Mouse (Mus musculus) ES-Bruce4 (cell line): ENCODE results near the gene Chchd3. TPM values are rescaled to one million over a fixed set of nuclear protein-coding genes. Genes with fewer than 3 reads are reported as not detected.

Experiments
- H3K27ac ChIP-seq: 2 replicates; pipeline ENCODE4 v1.5.1; 2012; ENCODE audit warnings: low read length, inconsistent platforms; ENCODE audit not compliant: insufficient read depth
- H3K27me3 ChIP-seq: 2 replicates; pipeline ENCODE4 v1.6.1; 2012; ENCODE audit warnings: mild to moderate bottlenecking, low read length, inconsistent platforms; ENCODE audit not compliant: control insufficient read depth, poor library complexity, insufficient read depth, severe bottlenecking
- H3K36me3 ChIP-seq: 2 replicates; pipeline ENCODE4 v1.6.1; 2012; ENCODE audit warnings: inconsistent platforms, mild to moderate bottlenecking, low read length, moderate library complexity; ENCODE audit not compliant: control insufficient read depth, poor library complexity, insufficient read depth, severe bottlenecking
- H3K4me1 ChIP-seq: one replicate; pipeline ENCODE4 v1.8.1; 2011; ENCODE audit warnings: low read length; ENCODE audit not compliant: control insufficient read depth, insufficient read depth
- H3K4me3 ChIP-seq: 2 replicates; pipeline ENCODE4 v1.5.1; 2011; ENCODE audit warnings: low read depth, mild to moderate bottlenecking, low read length
- H3K9ac ChIP-seq: 2 replicates; pipeline ENCODE4 v1.6.1; 2012; ENCODE audit warnings: low read depth, mild to moderate bottlenecking, inconsistent platforms; ENCODE audit not compliant: poor library complexity, severe bottlenecking
- H3K9me3 ChIP-seq: replicated peaks from 2 replicates; pipeline ENCODE4 v1.6.1; 2012; ENCODE audit warnings: mild to moderate bottlenecking, low read length, inconsistent platforms; ENCODE audit not compliant: control insufficient read depth, poor library complexity, insufficient read depth, severe bottlenecking
- CTCF ChIP-seq: IDR thresholded peaks from one replicate; pipeline ENCODE4 v1.8.1; 2011; ENCODE audit warnings: low read depth, low read length
- EP300 ChIP-seq: IDR thresholded peaks from 2 replicates; pipeline ENCODE4 v1.6.1; 2011; ENCODE audit warnings: low read depth, low read length; ENCODE audit not compliant: insufficient read depth
- POLR2A ChIP-seq: IDR thresholded peaks from one replicate; pipeline ENCODE4 v1.8.1; 2011; ENCODE audit warnings: low read length; ENCODE audit not compliant: insufficient read depth
- polyA plus RNA-seq: library from polyadenylated mRNA; stranded (reverse); fragments of >200 nt; gene quantifications from 2 replicates; pipeline ENCODE4 v1.2.4, GENCODE M21; 2011; ENCODE audit warnings: low read depth; ENCODE audit not compliant: missing spikeins, insufficient read depth, insufficient read length

Chchd3 gene
- polyA plus RNA-seq, 1 experiment, result 82.9 TPM

DNA sequence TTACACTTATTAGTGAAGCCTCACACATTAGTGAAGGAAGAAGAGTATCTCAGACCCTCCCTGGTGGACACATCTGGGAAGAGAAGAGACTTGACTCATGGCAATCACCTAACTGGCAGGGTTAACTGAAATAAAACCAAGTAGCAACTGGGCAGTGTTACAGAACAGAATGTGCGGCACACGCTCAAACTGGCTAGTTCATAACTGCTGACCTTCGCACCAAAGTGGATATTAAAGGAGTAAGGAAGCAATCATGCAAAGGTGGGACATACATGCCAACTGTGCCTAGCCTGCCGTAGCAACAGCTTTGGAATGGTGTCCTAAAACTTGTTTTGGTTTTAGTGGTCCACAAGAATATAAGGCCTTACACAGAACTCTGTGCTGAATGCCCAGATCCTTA is 169.3 kb downstream of the Chchd3 start:
- H3K4me1 ChIP-seq, result no peaks in the 10 kb centered on the region
- 0 out of 2 replicates have a peak, but pooled peaks cover 3% of the 10 kb centered on the region for H3K9me3 ChIP-seq
- no peaks in the 10 kb centered on the region; the same call in 1 of the 2 replicates for H3K36me3 ChIP-seq
- TF ChIP-seq CTCF, result no peak
- TF ChIP-seq EP300, result no peak
- no peak for TF ChIP-seq POLR2A
- no peak overlapping the region for H3K4me3 ChIP-seq
- H3K27me3 ChIP-seq, result no peaks in the 10 kb centered on the region
- no peak overlapping the region for H3K9ac ChIP-seq
- no peak overlapping the region for H3K27ac ChIP-seq

DNA sequence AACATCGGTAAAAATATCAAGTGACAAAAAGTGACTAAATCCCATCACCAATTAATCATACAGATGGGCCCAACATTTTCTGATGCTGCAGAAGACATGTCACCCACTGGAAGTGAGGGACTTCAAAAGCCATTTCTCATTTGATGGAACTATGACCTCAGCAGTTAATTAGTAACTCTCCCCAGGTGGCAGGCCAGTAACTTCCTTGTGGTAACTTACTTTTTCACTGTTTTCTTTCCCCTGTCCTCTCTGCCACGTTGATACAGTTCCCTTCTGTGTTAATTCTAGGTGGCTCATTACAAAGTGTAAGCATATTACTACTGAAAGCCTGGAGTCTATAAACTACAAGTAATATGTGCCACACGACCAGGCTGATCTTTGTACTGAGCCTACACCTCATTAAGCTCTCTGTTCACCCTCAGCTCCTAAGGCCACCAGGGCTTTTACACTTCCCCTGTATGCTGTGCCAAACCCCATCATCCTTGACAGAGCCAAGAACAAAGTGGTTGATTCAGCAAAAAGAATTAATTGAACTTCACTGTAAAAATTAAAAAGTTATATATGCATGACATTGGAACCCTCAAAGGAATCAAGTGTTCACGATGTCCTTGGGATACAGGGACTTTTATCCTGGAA is 171.0 kb downstream of the Chchd3 start:
- H3K36me3 ChIP-seq, result no peaks in the 10 kb centered on the region; the same call in 1 of the 2 replicates
- H3K4me1 ChIP-seq, result no peaks in the 10 kb centered on the region
- H3K27ac ChIP-seq, result no peak overlapping the region
- no peaks in the 10 kb centered on the region for H3K27me3 ChIP-seq
- H3K9ac ChIP-seq, result no peak overlapping the region
- 0 out of 2 replicates have a peak, but pooled peaks cover 3% of the 10 kb centered on the region for H3K9me3 ChIP-seq
- H3K4me3 ChIP-seq, result no peak overlapping the region
- TF ChIP-seq EP300 (no peak), CTCF (no peak), POLR2A (no peak)

DNA sequence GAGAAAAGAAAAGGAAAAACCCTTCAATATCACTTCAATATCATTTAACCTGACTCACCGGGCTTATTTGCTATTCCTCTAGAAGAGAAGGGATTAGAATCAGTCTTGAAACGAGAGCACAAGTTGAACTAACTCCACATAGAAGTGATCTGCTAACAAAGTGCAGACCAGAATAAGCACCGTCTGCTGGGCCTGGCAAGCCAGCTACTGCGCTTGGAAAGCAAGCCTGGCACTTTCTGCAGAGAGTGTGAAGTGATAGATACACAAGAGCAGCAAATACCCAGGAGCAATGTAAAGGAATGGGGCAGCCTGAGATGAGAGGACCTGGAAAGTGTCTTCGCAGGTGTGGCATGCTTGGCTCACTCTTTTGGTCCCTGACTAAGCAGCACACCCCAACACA is 181.5 kb downstream of the Chchd3 start:
- no peak overlapping the region for H3K4me3 ChIP-seq
- H3K9me3 ChIP-seq, result no peaks in the 10 kb centered on the region
- no peaks in the 10 kb centered on the region for H3K27me3 ChIP-seq
- H3K36me3 ChIP-seq, result no peaks in the 10 kb centered on the region
- H3K27ac ChIP-seq, result no peak overlapping the region
- no peak for TF ChIP-seq POLR2A
- no peak for TF ChIP-seq EP300
- TF ChIP-seq CTCF, result no peak
- H3K4me1 ChIP-seq, result no peaks in the 10 kb centered on the region
- no peak overlapping the region for H3K9ac ChIP-seq

DNA sequence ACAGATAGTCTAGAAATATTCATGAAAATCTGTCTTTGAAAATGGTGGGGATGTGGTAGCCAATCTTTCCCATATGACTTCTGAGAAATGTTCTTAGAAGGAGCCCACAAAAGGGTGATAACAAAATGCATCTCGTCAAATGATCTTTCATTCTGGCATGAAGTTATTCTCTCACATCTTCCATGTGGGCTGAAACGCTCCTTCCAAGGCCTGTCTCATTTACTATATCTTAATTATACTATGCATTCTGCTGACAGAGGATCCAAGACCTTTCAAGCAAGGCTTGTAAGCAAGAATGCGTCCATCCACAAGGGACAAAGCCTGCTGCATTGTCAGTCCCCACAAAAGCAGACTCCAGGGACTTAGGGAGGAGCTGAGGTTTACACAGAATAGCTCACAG is 185.9 kb downstream of the Chchd3 start:
- no peak overlapping the region for H3K27ac ChIP-seq
- H3K4me3 ChIP-seq, result no peak overlapping the region
- H3K9ac ChIP-seq, result no peak overlapping the region
- H3K9me3 ChIP-seq, result no peaks in the 10 kb centered on the region
- H3K36me3 ChIP-seq, result no peaks in the 10 kb centered on the region
- TF ChIP-seq EP300, result no peak
- no peak for TF ChIP-seq CTCF
- no peak for TF ChIP-seq POLR2A
- no peaks in the 10 kb centered on the region for H3K27me3 ChIP-seq
- no peaks in the 10 kb centered on the region for H3K4me1 ChIP-seq

DNA sequence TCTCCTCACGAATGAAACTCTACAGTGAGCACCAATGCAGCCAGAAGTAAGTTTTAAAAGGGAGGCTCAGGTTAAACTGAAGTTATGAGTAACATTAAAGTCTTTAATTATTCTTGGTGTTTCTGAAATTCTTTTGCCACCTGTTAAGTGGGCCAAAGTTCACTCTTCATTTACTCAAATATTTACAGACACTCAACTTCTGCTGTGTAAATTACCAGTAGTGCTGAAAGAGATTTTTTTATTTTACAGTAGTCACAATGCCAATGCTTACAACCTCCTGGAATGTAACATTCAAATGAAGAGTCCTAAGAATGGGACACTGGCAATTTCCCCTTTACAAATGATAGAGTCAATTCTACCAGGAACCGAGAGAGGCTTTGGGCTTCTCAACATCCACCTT is 187.3 kb downstream of the Chchd3 start:
- H3K27me3 ChIP-seq, result no peaks in the 10 kb centered on the region
- no peaks in the 10 kb centered on the region for H3K9me3 ChIP-seq
- H3K9ac ChIP-seq, result no peak overlapping the region
- H3K4me1 ChIP-seq, result no peaks in the 10 kb centered on the region
- TF ChIP-seq EP300, result no peak
- no peak for TF ChIP-seq CTCF
- TF ChIP-seq POLR2A, result no peak
- no peak overlapping the region for H3K4me3 ChIP-seq
- no peak overlapping the region for H3K27ac ChIP-seq
- no peaks in the 10 kb centered on the region for H3K36me3 ChIP-seq

DNA sequence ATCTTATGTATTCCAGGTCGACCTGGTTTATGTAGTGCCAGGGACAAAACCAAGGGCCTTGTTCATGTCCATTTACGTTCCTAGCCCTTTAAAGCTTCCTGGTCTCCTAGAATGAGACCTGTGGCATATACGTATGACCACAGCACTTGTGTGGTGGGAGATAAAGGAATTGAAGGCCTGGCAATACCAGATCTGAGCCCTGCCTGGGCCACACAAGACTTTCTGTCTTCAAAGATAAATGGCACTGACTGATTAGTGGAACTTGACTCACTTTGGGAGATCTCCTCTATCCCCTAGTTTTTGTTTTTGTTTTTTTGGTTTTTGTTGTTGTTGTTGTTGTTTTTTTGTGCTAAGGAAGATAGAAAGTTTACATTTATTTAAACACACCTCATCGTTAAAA is 209.1 kb downstream of the Chchd3 start:
- no peaks in the 10 kb centered on the region for H3K27me3 ChIP-seq
- H3K9me3 ChIP-seq, result no peaks in the 10 kb centered on the region
- no peak overlapping the region for H3K9ac ChIP-seq
- no peaks in the 10 kb centered on the region for H3K4me1 ChIP-seq
- no peak for TF ChIP-seq POLR2A
- no peak for TF ChIP-seq CTCF
- no peak for TF ChIP-seq EP300
- no peak overlapping the region for H3K27ac ChIP-seq
- H3K4me3 ChIP-seq, result no peak overlapping the region
- no peaks in the 10 kb centered on the region; the same call in 1 of the 2 replicates for H3K36me3 ChIP-seq
